In genomic region chr8:17664371-17665141, GRCm38 (mm10) we compare ENCODE assay signal across 8 mouse cellular contexts.
DNase-seq lines count a peak whose midpoint lies in the region; ATAC-seq and TF ChIP-seq lines count a peak whose summit lies in the region.

No protein-coding gene starts in this region.

- TF ChIP-seq POLR2A in lung, adult 2 months (IDR thresholded peaks at IDR 0.05; ENCODE audit: borderline replicate concordance, extremely low read depth, low read depth, low read length): no peak

- no peaks in the 10 kb centered on the region for H3K36me3 ChIP-seq in lung, embryonic 14.5 days (ENCODE audit: insufficient read depth)
- H3K36me3 ChIP-seq in forebrain, postnatal 0 days (ENCODE audit: insufficient read depth): no peaks in the 10 kb centered on the region
- no peaks in the 10 kb centered on the region for H3K36me3 ChIP-seq in neural tube, embryonic 13.5 days

- peak; percentile 93 for DNase-seq in lung, embryonic 14.5 days
- DNase-seq in lung, adult 2 months: no peak
- peak; percentile 88 for DNase-seq in forebrain, postnatal 0 days
- peak; percentile 43 to 44 for DNase-seq in layer of hippocampus, postnatal 25 days (ENCODE audit: extremely low spot score in 1 of 2, low spot score in 1 of 2)
- DNase-seq in thymus, postnatal 4 days: no peak
- no peak for DNase-seq in gastrocnemius, postnatal 4 days (ENCODE audit: low spot score in 2 of 2)
- no peak for DNase-seq in urinary bladder, postnatal 14 days (ENCODE audit: low spot score)

- no peak overlapping the region for H3K4me2 ChIP-seq in lung, embryonic 14.5 days
- no peak overlapping the region for H3K4me2 ChIP-seq in forebrain, postnatal 0 days (ENCODE audit: low read depth)
- no peak overlapping the region for H3K4me2 ChIP-seq in neural tube, embryonic 13.5 days

- H3K4me3 ChIP-seq in lung, embryonic 14.5 days (ENCODE audit: low read depth, low read length): no peak overlapping the region
- no peak overlapping the region for H3K4me3 ChIP-seq in lung, adult 2 months (replicated peaks; ENCODE audit: extremely low read depth, low read depth, low read length)
- H3K4me3 ChIP-seq in forebrain, postnatal 0 days (ENCODE audit: low read depth, low read length): no peak overlapping the region
- no peak overlapping the region for H3K4me3 ChIP-seq in neural tube, embryonic 13.5 days

- H3K9me3 ChIP-seq in lung, embryonic 14.5 days (ENCODE audit: low read depth, low read length): no peaks in the 10 kb centered on the region
- H3K9me3 ChIP-seq in forebrain, postnatal 0 days (ENCODE audit: low read length): no peaks in the 10 kb centered on the region
- H3K9me3 ChIP-seq in neural tube, embryonic 13.5 days: no peaks in the 10 kb centered on the region

- peak overlapping the region; percentile 67; the same call in 1 of the 2 replicates for H3K27ac ChIP-seq in lung, embryonic 14.5 days (ENCODE audit: low read depth)
- peak overlapping the region; percentile 76 for H3K27ac ChIP-seq in forebrain, postnatal 0 days (ENCODE audit: low read depth, low read length)
- H3K27ac ChIP-seq in neural tube, embryonic 13.5 days (replicated peaks): peak overlapping the region; percentile 66

- no peak overlapping the region for H3K9ac ChIP-seq in lung, embryonic 14.5 days
- no peak overlapping the region for H3K9ac ChIP-seq in forebrain, postnatal 0 days
- H3K9ac ChIP-seq in neural tube, embryonic 13.5 days: no peak overlapping the region

- no peaks in the 10 kb centered on the region for H3K27me3 ChIP-seq in lung, embryonic 14.5 days (ENCODE audit: insufficient read depth, low read length)
- no peaks in the 10 kb centered on the region for H3K27me3 ChIP-seq in forebrain, postnatal 0 days (ENCODE audit: insufficient read depth, low read length)
- no peaks in the 10 kb centered on the region for H3K27me3 ChIP-seq in neural tube, embryonic 13.5 days

- WGBS in lung, embryonic 14.5 days: 26% methylated on average over 6 of the region's 6 CpGs
- 31% methylated on average over 6 of the region's 6 CpGs for WGBS in lung, adult 2 months
- WGBS in forebrain, postnatal 0 days: 26% methylated on average over 6 of the region's 6 CpGs
- WGBS in neural tube, embryonic 13.5 days: 23% methylated on average over 6 of the region's 6 CpGs

- TF ChIP-seq CTCF in lung, embryonic 14.5 days (IDR thresholded peaks at IDR 0.05; ENCODE audit: low read depth): peak; percentile 25; the same call in 1 of the 2 replicates
- no peak for TF ChIP-seq CTCF in lung, adult 2 months (IDR thresholded peaks at IDR 0.05; ENCODE audit: insufficient read depth, low read length)
- TF ChIP-seq CTCF in forebrain, postnatal 0 days (IDR thresholded peaks at IDR 0.05; ENCODE audit: low read depth): peak; percentile 57

- H3K4me1 ChIP-seq in lung, embryonic 14.5 days (ENCODE audit: insufficient read depth): no peaks in the 10 kb centered on the region
- no peaks in the 10 kb centered on the region for H3K4me1 ChIP-seq in lung, adult 2 months (ENCODE audit: control insufficient read depth, insufficient read depth, low read length)
- H3K4me1 ChIP-seq in forebrain, postnatal 0 days (ENCODE audit: insufficient read depth): peaks cover 16% of the 10 kb centered on the region
- peaks cover 16% of the 10 kb centered on the region; the same call in 1 of the 2 replicates for H3K4me1 ChIP-seq in neural tube, embryonic 13.5 days (replicated peaks)

- peak; percentile 88 for ATAC-seq in lung, embryonic 14.5 days (ENCODE audit: insufficient read depth)
- peak; percentile 97 for ATAC-seq in forebrain, postnatal 0 days
- ATAC-seq in neural tube, embryonic 13.5 days (ENCODE audit: low read depth): peak; percentile 94

Comparison
In these comparisons a context has a peak if more than half of its experiments do, and no peak if none do; other contexts are left out.
1. DNase-seq: peak in lung, embryonic 14.5 days (single experiment), forebrain, postnatal 0 days (single experiment) and layer of hippocampus, postnatal 25 days (2 of 2); none in lung, adult 2 months (single experiment), thymus, postnatal 4 days (single experiment), gastrocnemius, postnatal 4 days (0 of 2) and urinary bladder, postnatal 14 days (single experiment).
2. Peak in every context shown above with its lines, with median percentiles within 50 percentile points of each other: ATAC-seq and H3K27ac ChIP-seq.